Mouse (Mus musculus) ovary, adult 2 months (tissue): ENCODE results near the gene Hpd. TPM values are rescaled to one million over a fixed set of nuclear protein-coding genes. Genes with fewer than 3 reads are reported as not detected.

Experiments
- polyA plus RNA-seq: library from polyadenylated mRNA; depleted of rRNA; stranded (reverse); fragments of >200 nt; gene quantifications from 2 replicates; pipeline ENCODE4 v1.2.3, GENCODE M21; 2012; rRNA removed

Gene Hpd
- 1.6 and 4.9 TPM in 2 replicates for polyA plus RNA-seq

DNA sequence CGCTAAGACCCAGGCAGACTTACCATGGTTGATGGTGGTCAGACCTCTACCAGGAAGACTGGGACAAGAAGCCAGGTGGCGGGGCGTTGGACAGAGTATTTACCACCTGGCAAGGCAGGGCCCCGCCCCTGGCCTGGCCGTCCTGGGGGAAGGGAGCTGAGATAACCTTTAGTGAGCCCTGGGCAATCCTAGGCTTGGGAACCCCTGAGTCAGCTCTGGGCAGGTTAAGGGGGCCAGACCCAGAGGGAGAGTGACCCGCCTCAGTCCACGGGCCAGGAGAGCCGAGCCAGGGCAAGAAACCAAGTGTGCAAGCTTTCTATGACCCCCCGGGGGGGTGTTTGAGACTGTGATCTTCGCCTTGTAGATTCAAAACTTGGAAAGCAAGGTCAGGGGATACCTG is at the start of gene Hpd:
Gene Hpd, minus strand, starts transcription at position 77 of the 400 bp plus-strand sequence.

DNA sequence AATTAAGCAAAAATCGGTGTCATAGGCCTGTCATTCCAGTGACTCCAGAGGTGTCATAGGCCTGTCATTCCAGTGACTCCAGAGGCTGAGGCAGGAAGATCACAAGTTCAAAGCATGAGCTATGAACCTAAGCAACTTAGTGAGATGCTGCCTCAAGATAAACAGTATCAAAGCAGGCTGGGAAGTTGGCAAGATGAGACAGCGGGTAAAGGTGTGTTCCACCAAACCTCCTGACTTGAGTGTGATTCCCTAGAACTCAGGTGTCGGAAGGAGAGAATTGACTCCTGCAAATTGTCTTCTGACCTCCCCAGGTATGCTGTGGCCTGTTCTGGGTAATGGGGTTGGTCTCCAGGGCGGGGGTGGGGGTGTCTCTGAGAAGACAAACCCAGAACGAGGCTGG is 13.2 kb downstream of the Hpd start, which contains the start of gene Psmd9:
Gene Psmd9, plus strand, starts transcription at position 130 of the 400 bp plus-strand sequence.

GRCm38 (mm10) chr5:123142161-123143157 is 40.1 kb downstream of the Hpd start, which contains the start of gene Setd1b:
TSS of gene Setd1b (plus strand) at chr5:123142193.

GRCm38 (mm10) chr5:123132308-123133071 is 50.0 kb downstream of the Hpd start, which contains the start of gene Rhof:
TSS of gene Rhof (minus strand) at chr5:123132692.

Other genes starting within 250 kb of the Hpd start
- gene Kdm2b, start 192.9 kb downstream of the Hpd start, polyA plus RNA-seq = 31.9 and 36.7 TPM in 2 replicates
- 80.0 and 83.2 TPM in 2 replicates for gene Orai1, start 167.7 kb downstream of the Hpd start, polyA plus RNA-seq
- 1.2 and 2.2 TPM in 2 replicates for gene Morn3, start 135.7 kb downstream of the Hpd start, polyA plus RNA-seq
- 10.8 and 12.7 TPM in 2 replicates for gene Tmem120b, start 114.3 kb downstream of the Hpd start, polyA plus RNA-seq
- gene Rhof, start 50.0 kb downstream of the Hpd start, polyA plus RNA-seq = 4.9 and 5.2 TPM in 2 replicates
- gene Setd1b, start 40.5 kb downstream of the Hpd start, polyA plus RNA-seq = 9.2 and 11.2 TPM in 2 replicates
- 44.5 and 46.3 TPM in 2 replicates for gene Psmd9, start 13.3 kb downstream of the Hpd start, polyA plus RNA-seq
- 3.5 and 4.5 TPM in 2 replicates for gene Wdr66, start 69.4 kb upstream of the Hpd start, polyA plus RNA-seq
- gene Bcl7a, start 161.1 kb upstream of the Hpd start, polyA plus RNA-seq = 7.6 and 9.0 TPM in 2 replicates
- gene Mlxip, start 212.1 kb upstream of the Hpd start, polyA plus RNA-seq = 79.1 and 85.2 TPM in 2 replicates